Mouse (Mus musculus) lung, embryonic 16.5 days (tissue): ENCODE data around the gene Vmn2r8. TPM values are rescaled to one million over a fixed set of nuclear protein-coding genes. Genes with fewer than 3 reads are reported as not detected.

Source experiments
- polyA plus RNA-seq: library from polyadenylated mRNA; unstranded; fragments of >200 nt; fragmentation: Nextera tagmentation; extraction: Ambion mirVana; gene quantifications from 2 replicates; pipeline ENCODE4 v1.2.1, GENCODE M21; 2015

Vmn2r8 gene
- polyA plus RNA-seq, 1 experiment from 2014 or later, result not detected

Other genes starting within 250 kb of the Vmn2r8 start
- 51.7 and 57.1 TPM in 2 replicates for gene Gak, start 179.1 kb downstream of the Vmn2r8 start, polyA plus RNA-seq
- 30.0 and 30.8 TPM in 2 replicates for gene Tmem175, start 179.1 kb downstream of the Vmn2r8 start, polyA plus RNA-seq
- 13.8 and 15.7 TPM in 2 replicates for gene Idua, start 148.5 kb downstream of the Vmn2r8 start, polyA plus RNA-seq
- gene Dgkq, start 139.2 kb downstream of the Vmn2r8 start, polyA plus RNA-seq, result 11.0 and 12.7 TPM in 2 replicates
- gene Slc26a1, start 133.3 kb downstream of the Vmn2r8 start, polyA plus RNA-seq, result 0.51 and 0.75 TPM in 2 replicates
- 11.2 and 11.8 TPM in 2 replicates for gene Fgfrl1, start 116.5 kb downstream of the Vmn2r8 start, polyA plus RNA-seq
- gene Rnf212, start 33.9 kb downstream of the Vmn2r8 start, polyA plus RNA-seq, result not detected in 2 replicates
- not detected in 2 replicates for gene Tmed11, start 13.5 kb downstream of the Vmn2r8 start, polyA plus RNA-seq
- gene Vmn2r9, start 43.8 kb upstream of the Vmn2r8 start, polyA plus RNA-seq, result not detected in 2 replicates
- gene Vmn2r10, start 197.7 kb upstream of the Vmn2r8 start, polyA plus RNA-seq, result not detected in 2 replicates